Mouse (Mus musculus): ENCODE measurements around the gene Stt3b.

GRCm38 (mm10) chr9:115206219-115206618 is 104.0 kb downstream of the Stt3b start:
- no peak for TF ChIP-seq POLR2A (IDR thresholded peaks at IDR 0.05; ENCODE audit: borderline replicate concordance, low read depth, low read length)
- TF ChIP-seq CTCF (IDR thresholded peaks at IDR 0.05; ENCODE audit: low read depth, low read length): no peak

Measured in bone marrow macrophage, adult 2 months (primary cell).